Comparison of ENCODE assay signal across 16 mouse cellular contexts in the genomic region with DNA sequence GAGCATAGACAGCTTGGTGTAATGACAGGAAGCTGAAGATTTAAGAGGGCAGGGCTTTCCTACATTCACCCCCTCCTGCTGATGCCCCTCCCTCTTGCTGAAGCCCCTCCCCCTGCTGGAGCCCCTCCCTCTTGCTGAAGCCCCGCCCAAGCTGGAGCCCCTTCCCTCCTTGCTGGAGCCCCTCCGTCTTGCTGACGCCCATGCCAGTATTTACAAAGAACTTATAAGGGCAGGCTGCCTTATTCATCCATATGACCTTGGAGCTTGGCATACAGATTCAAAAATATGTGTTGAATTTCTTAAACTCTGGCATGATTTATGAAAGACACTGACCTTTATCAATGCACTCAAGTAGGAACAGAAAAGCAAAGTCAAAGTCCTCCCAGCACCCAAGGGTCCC.
"Had no signal": no experiment of that assay in that cellular context is flagged by ENCODE, and none has a peak within 500 bp of the region (broad histone marks: within the 10 kb centered on the region; RNA-seq: fewer than 3 reads in every experiment).

No protein-coding gene starts in this region.

- H3K4me3 ChIP-seq: lung, embryonic 15.5 days; megakaryocyte, embryonic 14.5 days; midbrain, embryonic 13.5 days; midbrain, embryonic 15.5 days; neural tube, embryonic 12.5 days; stomach, embryonic 15.5 days had no signal

- H3K27me3 ChIP-seq: midbrain, embryonic 15.5 days; neural tube, embryonic 12.5 days; stomach, embryonic 15.5 days had no signal

- H3K36me3 ChIP-seq: lung, embryonic 15.5 days; midbrain, embryonic 13.5 days; midbrain, embryonic 15.5 days; neural tube, embryonic 12.5 days; stomach, embryonic 15.5 days had no signal

- ATAC-seq: lung, postnatal 0 days; midbrain, embryonic 13.5 days; midbrain, embryonic 15.5 days had no signal

- H3K9me3 ChIP-seq: lung, embryonic 15.5 days; midbrain, embryonic 13.5 days; midbrain, embryonic 15.5 days; neural tube, embryonic 12.5 days; stomach, embryonic 15.5 days had no signal

- H3K4me2 ChIP-seq: lung, embryonic 15.5 days; midbrain, embryonic 11.5 days; midbrain, embryonic 13.5 days; midbrain, embryonic 15.5 days; neural tube, embryonic 12.5 days; stomach, embryonic 15.5 days had no signal

- H3K4me1 ChIP-seq: megakaryocyte, embryonic 14.5 days; midbrain, embryonic 15.5 days had no signal

- DNase-seq: lung, adult 2 months; lung, postnatal 14 days; lung, postnatal 36 days; right cerebral cortex, postnatal 14 days; thymus, adult 18-20 months; thymus, postnatal 14 days; thymus, postnatal 36 days had no signal

- H3K9ac ChIP-seq: lung, embryonic 15.5 days; midbrain, embryonic 13.5 days; midbrain, embryonic 15.5 days; neural tube, embryonic 12.5 days; stomach, embryonic 15.5 days had no signal

- H3K27ac ChIP-seq: lung, embryonic 15.5 days; macrophage; midbrain, embryonic 13.5 days; midbrain, embryonic 15.5 days; neural tube, embryonic 12.5 days; stomach, embryonic 15.5 days had no signal
